ENCODE assay signal across 1 mouse cellular context in the genomic region with DNA sequence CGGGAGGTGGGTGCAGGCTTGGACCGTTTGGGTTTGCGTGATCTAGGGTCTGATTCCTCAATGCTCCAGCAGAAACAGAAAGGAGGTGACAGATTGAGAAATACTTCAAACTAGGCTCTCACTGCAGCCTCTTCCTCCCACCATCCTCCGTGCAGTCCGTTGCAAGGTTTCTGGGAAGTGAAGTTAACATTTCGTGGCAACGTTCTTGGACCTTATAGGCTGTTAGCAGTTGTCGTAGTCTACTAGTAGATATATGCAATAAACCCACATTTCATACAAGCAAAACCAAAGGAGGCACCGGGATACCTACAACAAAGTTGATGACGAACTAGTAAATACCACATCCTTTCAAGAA.
TF ChIP-seq lines count a peak whose summit lies in the region.

No protein-coding gene starts in this region.

TF ChIP-seq in MEL, 35 proteins besides CTCF, POLR2A, EP300 and RAD21 (continued from another document):
- 0 out of 2 replicates have a peak, but pooled peaks have one; percentile 38 for TF ChIP-seq TBP (IDR thresholded peaks at IDR 0.05; ENCODE audit: low read depth, low read length)
